Mouse (Mus musculus) CD4-positive, CD25-positive, alpha-beta regulatory T cell, adult 2 months (primary cell): ENCODE data around the gene 1700001C19Rik.

Experiments
- DNase-seq: peaks from one replicate; pipeline ENCODE4 v3.0.0-alpha.2; 2012; ENCODE audit warnings: low read depth, low spot score

The 1700001C19Rik gene

DNA sequence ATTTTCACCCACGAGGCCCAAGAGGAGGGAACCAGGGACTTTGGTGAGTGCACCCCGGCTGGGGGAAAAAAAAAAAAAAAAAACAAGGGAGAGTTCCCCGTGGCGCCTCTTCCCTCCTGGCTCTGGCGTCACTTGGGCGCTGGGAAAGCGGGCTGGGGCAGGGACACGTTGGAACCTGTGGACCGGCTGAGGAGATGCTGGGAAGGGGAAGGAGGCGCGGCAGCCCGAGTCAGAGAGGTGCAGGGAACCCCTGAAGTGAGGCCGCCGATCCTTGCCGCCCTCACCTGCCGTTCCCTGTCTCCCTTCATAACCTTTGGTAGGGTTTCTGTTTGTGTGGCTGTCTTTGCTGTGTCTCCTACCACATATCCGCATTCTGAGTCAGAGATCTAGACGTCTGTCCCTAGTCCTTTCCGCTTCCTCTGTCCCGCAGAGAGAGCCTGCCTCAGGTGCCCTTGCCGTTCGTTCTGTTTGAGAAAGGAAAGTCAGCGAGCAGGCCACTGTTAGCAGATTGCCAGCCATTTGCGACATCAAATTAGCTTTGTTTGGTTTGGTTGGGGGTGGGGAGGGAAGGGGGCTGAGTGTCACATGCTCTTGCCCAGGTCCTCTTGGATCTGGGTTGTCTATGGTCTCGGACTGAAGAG is at the start of gene 1700001C19Rik:
Gene 1700001C19Rik, minus strand, starts transcription at position 470 of the 641 bp plus-strand sequence.
- peak; percentile 41 for DNase-seq

DNA sequence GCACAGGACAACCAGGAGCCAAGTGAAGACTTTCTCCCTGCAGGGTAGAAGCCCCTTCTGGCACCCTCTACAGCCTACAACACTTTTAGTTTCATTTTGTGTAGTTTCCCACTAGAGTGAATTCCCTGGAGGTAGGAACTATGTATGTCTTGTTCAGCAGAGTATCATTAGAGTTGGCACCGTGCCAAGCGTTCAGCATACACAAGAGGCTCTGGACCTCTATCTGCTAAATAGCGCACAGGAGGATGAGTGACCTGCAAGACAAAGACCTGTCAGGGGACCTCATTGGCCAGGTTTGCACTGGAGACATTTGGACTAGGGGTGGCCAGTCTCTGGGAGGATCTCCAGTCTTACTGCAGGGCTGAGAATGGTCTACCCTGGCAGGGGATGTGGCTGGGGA is 48.6 kb upstream of the 1700001C19Rik start:
- peak; percentile 28 for DNase-seq

DNA sequence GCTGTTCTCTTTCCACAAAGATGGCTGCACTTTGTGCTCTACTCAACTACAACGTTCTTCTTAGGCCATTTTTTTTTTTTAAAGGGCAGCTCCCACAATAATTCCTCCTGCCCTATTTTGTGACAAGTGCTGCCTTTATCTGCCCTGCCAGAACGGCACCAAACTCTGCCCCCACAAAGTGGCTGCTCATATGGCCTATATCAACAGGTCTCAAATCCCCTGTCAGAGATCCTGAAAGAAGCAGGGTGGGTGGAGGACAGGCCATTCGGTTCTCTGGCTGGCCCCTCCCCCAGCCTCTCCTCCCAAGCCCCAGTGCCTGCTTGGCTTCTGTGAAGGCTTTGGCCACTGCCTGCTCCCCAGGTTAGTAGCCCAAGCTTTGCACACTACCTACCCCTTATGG is 47.8 kb upstream of the 1700001C19Rik start:
- no peak for DNase-seq

GRCm38 (mm10) chr17:47484241-47484921 is 47.2 kb upstream of the 1700001C19Rik start:
- peak; percentile 45 for DNase-seq

DNA sequence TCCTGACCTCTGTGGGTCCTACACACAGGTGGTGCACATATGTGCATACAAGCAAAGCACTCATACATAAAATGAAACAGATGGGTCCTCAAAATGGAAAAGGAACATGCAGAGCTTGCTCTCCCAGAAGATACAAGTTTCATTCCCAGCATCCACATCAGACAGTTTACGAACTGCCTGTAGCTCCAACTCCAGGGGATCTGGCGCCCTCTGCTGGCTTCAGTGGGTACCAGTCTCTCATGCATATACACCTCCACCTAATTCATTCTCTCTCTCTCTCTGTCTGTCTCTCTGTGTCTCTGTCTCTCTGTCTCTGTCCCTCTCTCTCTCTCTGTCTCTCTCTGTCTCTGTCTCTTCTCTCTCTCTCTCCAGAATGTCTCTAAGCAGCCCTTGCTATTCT is 45.2 kb upstream of the 1700001C19Rik start:
- peak; percentile 75 for DNase-seq

GRCm38 (mm10) chr17:47479887-47480286 is 42.7 kb upstream of the 1700001C19Rik start:
- DNase-seq: no peak

- DNase-seq: peak; percentile 59
Observed at GRCm38 (mm10) chr17:47475714-47476113, 38.5 kb upstream of the 1700001C19Rik start.

GRCm38 (mm10) chr17:47475181-47475580 is 38.0 kb upstream of the 1700001C19Rik start:
- no peak for DNase-seq

DNA sequence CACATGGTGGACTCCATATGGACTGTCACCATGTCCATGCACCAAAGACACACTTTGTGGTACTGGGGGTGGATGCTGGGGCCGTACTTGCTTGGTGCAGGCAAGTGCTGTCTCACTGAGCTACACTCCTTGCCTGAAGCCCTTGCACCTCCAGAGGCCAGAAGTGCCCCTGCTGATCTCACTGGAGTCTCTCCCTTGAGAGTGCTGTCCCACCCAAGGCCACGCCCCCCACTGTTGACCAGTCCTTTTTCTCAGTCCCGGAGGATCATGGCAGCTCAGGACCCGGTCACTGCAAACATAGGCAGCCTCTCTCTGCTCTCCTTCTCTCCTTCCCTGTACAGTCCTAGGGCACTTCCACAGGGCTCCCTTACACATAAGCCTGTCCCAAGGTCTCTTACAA is 37.1 kb upstream of the 1700001C19Rik start:
- DNase-seq: no peak

GRCm38 (mm10) chr17:47473434-47473974 is 36.3 kb upstream of the 1700001C19Rik start:
- peak; percentile 88 for DNase-seq

GRCm38 (mm10) chr17:47472435-47473350 is 35.5 kb upstream of the 1700001C19Rik start:
- DNase-seq: no peak

GRCm38 (mm10) chr17:47470686-47471085 is 33.5 kb upstream of the 1700001C19Rik start:
- no peak for DNase-seq

DNA sequence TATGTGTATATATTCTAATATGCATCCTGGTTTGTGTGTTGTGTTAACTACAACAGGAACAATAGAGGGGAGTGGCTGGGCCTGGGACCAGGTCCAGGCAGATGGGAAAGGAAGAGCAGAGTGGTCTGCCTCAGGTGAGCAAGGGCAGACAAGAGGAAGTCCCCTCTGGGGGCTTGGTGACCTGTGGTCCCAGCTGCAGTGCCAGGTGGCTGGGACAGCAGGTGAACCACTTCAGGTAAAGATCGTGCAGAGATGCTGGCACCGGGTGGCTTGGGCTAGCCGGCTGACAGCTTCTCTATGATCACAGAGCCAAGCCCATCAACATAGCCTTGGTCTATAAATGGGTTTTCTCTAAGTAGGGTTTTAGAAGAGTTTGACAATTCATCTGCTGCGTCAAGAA is 32.9 kb upstream of the 1700001C19Rik start:
- no peak for DNase-seq

DNA sequence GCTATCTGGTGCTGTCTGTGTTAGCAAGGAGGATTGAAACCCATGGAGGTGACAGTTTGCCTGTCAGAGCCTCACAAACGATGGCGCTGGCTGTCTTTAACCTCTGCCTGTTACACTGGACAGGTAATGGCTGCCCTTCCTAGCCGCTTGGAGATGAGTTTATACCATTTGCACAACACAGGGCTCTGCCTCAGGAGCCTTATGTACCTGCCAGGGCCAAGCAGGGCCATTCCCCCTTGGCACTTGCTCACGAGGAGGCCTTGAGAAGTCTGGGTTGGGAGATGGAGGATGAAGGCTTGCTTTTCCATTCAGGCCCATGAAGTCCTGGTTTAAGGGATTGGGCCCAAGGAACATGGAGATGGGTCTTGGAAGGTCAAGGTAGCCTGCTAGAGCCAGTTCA is 32.5 kb upstream of the 1700001C19Rik start:
- DNase-seq: no peak

- no peak for DNase-seq
Observed at GRCm38 (mm10) chr17:47468466-47468865, 31.3 kb upstream of the 1700001C19Rik start.

- DNase-seq: no peak
Observed at GRCm38 (mm10) chr17:47468063-47468462, 30.9 kb upstream of the 1700001C19Rik start.

DNA sequence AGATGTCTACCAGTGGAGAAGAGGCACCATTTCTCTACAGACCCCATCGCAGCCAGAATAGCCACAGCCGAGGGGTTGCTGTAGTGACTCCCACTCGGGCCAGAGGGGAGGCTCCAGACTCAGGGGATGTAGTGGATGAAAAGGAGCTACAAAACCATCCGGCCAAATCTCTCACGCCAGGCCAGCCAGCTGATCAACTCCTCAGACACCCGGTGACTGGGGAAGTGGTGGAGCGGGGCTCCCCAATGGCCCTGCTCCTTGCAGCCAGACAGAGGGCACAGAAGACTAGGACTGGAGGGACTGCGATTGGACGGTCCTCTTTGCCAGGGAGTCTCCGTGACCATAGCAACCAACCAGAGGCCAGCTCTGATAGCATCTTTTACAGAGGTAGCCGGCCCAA is 30.5 kb upstream of the 1700001C19Rik start:
- DNase-seq: no peak

DNA sequence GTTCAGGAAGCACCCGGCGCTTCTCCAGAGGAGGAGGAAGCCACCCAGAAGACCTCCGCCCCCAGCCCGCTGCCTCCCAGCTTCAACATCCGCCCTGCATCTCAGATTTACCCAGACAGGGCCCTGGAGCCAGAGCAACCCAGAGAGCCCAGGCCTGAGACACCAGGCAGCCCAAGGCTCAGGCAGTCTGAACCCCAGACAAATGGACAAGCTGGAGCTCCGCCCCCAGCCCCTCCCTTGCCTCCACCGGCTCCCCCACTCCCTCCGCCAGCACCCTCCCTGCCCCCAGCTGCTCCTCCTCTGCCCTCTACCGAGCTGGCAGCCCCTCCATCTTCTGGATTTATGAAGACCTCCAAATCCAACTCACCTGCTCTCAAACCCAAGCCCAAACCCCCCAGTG is 29.1 kb upstream of the 1700001C19Rik start:
- no peak for DNase-seq

GRCm38 (mm10) chr17:47465016-47465415 is 27.8 kb upstream of the 1700001C19Rik start:
- DNase-seq: no peak

- DNase-seq: no peak
Observed at GRCm38 (mm10) chr17:47464248-47464965, 27.2 kb upstream of the 1700001C19Rik start.

GRCm38 (mm10) chr17:47462728-47463388 is 25.7 kb upstream of the 1700001C19Rik start:
- DNase-seq: no peak
